Mouse (Mus musculus) heart, postnatal 25 days (tissue): ENCODE measurements around the gene Ppm1h. TPM values are rescaled to one million over a fixed set of nuclear protein-coding genes. Genes with fewer than 3 reads are reported as not detected.

Experiments
- DNase-seq: peaks from one replicate; pipeline ENCODE4 v3.0.0; 2022; ENCODE audit warnings: low spot score
- intact Hi-C: fragments of 180-260 bp; cut with DNase I; formaldehyde crosslinking; loops from one replicate; pipeline ENCODE4 v1.15.1; 2025
- total RNA-seq, 2 experiments: library from RNA; stranded (reverse); gene quantifications; 2 replicates each; pipeline ENCODE4 v1.2.3; 2021

The Ppm1h gene
- total RNA-seq, 2 experiments from 2014 or later = 6.8 to 7.3 TPM

DNA sequence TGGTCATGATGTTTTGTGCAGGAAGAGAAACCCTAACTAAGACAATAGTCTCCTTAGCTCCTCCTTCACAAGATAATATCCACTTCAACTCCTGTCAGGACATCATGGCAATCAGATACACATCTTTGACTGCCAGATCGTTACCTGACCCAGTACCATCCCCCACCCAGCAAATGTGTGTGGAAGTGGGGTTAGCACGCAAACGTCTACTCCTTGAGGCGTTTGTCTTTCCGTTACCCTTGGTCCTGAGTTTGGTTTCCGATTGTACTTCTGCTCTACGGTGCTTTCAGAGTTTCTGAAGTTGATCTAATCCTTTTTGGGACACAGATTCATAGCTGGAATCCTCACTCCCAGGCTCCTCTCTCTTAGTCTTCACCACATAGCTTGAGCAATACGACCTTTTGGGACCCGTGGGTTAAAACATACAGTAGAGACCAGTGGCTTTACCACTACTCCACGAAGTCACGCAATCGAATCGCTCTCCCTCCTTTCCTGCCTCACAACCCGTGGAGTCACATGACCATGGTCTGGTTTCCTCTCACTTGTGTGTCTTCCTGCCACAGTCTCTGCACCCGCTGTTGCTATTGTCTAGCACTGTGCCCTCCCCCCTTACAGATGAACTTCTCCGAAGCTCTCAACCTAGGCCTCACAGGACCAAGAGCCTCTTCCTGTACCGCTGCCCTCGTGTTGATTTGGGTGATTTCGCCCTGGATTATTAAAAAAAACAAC, 121.6 kb downstream of the Ppm1h start:
- intact Hi-C loops = loop anchor here (5.0 kb wide), 1 partner anchor 248 kb away; no protein-coding TSS in a partner anchor
- no peak for DNase-seq

DNA sequence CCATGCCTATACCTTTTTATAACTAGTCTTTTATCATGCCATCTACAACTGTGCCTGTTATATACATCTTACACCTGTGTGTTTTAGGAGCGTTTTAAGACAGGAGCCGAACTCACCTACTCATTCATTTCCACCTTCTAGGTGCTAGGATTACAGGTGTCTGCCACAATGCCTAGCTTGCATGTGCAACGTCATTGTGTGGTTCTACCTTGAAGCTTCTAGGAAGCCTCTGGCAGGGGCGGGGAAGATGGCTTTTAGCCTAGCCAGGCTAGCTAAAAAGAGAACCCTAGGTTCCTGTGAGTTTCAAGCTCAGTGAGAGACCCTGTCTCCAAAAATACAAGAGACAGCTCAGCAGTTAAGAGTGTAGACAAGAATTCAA, 122.2 kb downstream of the Ppm1h start:
- intact Hi-C loops = loop anchor here (5.0 kb wide), 1 partner anchor 248 kb away; no protein-coding TSS in a partner anchor
- DNase-seq = no peak

GRCm38 (mm10) chr10:122802218-122802617, 123.7 kb downstream of the Ppm1h start:
- DNase-seq = no peak
- intact Hi-C loops = loop anchor here (5.0 kb wide), 1 partner anchor 250 kb away; no protein-coding TSS in a partner anchor

GRCm38 (mm10) chr10:122802901-122803300, 124.3 kb downstream of the Ppm1h start:
- DNase-seq = no peak
- intact Hi-C loops = loop anchor here (5.0 kb wide), 1 partner anchor 251 kb away; no protein-coding TSS in a partner anchor

- intact Hi-C loops = loop anchor here (5.0 kb wide), 1 partner anchor 252 kb away; no protein-coding TSS in a partner anchor
- DNase-seq = peak; percentile 21
These were observed 125.3 kb downstream of the Ppm1h start for GRCm38 (mm10) chr10:122803906-122804305.

DNA sequence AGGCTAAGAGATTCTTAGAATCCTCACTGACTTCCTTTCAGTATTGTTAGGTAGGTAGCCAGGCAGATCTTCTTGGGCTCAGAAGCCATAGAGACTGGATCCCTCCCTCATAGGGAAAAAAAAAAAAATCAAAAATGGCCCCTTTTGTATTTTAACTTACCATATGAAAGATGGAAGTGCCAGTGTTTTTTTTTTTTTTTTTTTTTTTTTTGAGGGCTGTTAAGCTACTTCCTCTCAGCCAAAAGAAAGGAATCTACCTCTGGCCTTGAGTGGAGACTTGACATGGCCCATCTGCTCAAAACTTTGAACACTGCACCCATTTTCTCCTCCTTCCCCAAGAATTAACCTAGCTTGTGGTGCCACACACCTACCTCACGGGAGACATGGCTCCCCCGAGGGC, 127.3 kb downstream of the Ppm1h start:
- intact Hi-C loops = loop anchor here (1.0 to 5.0 kb wide), 3 partner anchors 86 to 286 kb away; no protein-coding TSS in a partner anchor
- no peak for DNase-seq

GRCm38 (mm10) chr10:122807127-122808105, 128.9 kb downstream of the Ppm1h start:
- intact Hi-C loops = loop anchor here (1.0 to 5.0 kb wide), 3 partner anchors 85 to 285 kb away; no protein-coding TSS in a partner anchor
- DNase-seq = peak; percentile 31

GRCm38 (mm10) chr10:122808186-122808585, 129.6 kb downstream of the Ppm1h start:
- intact Hi-C loops = loop anchor here (5.0 kb wide), 2 partner anchors 84 to 284 kb away; no protein-coding TSS in a partner anchor
- DNase-seq = no peak

GRCm38 (mm10) chr10:122809851-122810250, 131.3 kb downstream of the Ppm1h start:
- no peak for DNase-seq
- intact Hi-C loops = loop anchor here (5.0 kb wide), 2 partner anchors 82 to 282 kb away; no protein-coding TSS in a partner anchor

- intact Hi-C loops = no loop called here
- DNase-seq = peak; percentile 61
These were observed 136.5 kb downstream of the Ppm1h start for GRCm38 (mm10) chr10:122815094-122815493.

- intact Hi-C loops = no loop called here
- DNase-seq = no peak
These were observed 139.2 kb downstream of the Ppm1h start for GRCm38 (mm10) chr10:122817741-122818140.

- intact Hi-C loops = no loop called here
These were observed 141.2 kb downstream of the Ppm1h start for GRCm38 (mm10) chr10:122819808-122820207.

DNA sequence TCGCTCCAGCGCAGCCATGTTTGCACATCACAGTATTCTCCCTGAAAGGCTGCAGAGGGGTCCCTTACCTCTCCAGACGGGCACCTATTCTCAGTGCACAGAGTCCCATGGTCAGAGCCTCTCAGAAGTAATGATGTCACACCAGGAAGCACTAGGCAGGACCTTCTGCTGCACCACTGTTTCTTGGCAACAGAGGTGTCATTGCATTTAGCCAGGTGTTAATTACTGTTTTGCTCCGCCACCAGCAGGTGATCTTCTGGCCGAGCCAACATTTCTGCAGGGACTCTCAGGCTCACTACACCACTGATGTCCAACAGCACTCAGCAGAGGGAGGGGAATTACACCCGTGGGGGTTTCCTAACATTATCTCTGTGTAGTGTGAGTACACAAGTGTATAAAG, 143.0 kb downstream of the Ppm1h start:
- intact Hi-C loops = no loop called here
- DNase-seq = no peak

More at GRCm38 (mm10) chr10:122819808-122820207, 141.2 kb downstream of the Ppm1h start:
- no peak for DNase-seq

DNA sequence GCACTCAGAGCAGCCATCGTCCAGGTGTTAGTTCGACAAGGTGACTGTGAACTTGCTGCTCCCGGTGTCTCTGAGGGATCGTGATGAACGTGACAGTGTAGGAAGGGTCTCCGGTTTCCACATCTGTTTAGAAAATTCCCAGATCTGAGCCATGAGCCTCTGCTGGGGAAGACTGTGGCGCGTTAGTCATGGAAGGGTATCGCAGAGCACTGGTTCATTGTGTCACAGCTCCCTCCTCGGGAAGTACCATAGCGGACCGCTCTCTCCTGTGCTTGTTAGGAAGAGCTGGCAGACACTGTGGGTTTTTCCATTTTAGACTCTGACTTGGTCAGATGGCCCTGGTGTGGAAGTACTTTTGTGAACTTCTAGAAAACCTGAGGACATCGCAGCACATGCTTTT, 145.1 kb downstream of the Ppm1h start:
- intact Hi-C loops = no loop called here

DNA sequence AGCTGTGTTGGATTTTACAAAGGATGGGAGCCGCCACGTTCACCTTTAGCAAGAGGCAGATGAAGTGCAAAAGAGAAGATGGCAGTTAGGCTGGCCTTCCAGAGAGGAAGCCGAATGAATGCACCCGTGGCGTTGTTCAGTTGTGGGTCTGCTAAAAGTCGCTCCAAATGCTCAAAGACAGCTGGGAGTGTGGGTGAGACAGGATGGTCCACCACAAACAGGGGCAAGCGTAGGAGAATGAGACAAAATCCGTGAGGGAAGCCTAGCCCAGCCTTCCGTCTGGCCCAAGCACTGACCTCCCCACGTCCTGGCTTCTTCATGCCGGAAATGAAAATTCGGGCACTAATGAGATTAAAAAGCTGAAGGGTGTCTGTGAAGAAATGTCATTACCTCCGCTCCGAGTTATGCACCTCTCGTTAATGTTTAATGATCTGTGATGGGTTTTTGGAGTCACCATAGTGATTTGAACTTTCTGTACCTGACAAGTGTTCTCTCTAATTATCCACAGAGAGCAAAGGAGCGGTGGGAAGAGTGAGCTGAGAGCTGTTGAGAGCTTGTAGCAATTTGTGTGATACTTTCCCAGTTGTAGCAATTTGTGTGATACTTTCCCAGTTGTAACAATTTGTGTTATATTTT, 148.3 kb downstream of the Ppm1h start:
- no peak for DNase-seq
- intact Hi-C loops = no loop called here

More for the DNA sequence above, 145.1 kb downstream of the Ppm1h start:
- no peak for DNase-seq

DNA sequence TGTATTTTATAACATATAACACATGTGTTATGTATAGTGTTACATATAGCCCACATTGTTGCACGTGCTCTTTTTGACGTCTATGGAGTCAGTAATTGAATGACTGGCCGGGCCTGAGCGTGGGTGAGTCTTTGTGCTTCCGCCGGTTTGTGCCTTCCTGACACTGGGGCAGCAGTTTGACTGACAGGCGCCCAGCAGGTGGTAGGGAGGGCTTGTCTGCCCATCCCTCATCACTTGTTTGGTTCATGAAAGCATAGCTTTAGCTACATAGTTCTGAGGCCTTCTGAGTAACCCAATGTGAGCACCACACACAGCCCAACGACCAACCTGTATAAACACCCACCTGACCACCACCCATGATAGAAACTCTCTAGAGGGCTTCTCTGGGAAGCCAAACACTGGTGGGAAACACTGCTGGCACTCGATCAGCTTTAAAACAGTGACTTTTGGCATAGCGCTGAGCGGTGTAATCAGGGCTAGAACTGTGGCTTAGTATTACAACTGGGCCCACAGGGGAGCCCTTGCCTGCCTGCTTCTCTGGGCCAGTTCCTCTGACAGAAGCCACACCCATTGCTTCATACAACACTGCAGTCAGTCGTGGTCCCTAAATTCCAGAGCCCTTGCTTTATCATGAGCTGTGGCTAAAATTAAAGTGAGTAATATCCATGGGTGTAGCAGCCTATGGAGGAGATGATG, 149.3 kb downstream of the Ppm1h start:
- no peak for DNase-seq
- intact Hi-C loops = no loop called here

DNA sequence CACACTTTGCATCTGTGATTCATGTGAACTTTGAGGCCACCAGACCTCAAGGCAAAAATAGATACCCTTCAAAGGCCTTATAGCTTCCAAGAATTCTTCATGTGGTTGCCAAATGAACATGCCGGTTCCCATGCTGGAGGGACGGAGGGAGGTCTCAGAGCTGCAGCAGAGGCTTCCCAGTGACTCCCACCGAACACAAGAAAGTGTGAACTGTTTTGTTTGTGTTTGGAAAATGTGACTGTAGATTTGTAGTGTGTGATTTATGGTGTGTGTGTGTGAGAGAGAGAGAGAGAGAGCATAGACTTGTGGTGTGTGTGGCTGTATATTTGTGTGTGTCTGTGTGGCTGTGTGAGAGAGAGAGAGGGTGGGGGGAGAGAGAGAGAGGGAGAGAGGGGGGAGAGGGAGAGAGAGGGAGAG, 151.2 kb downstream of the Ppm1h start:
- intact Hi-C loops = no loop called here
- DNase-seq = no peak

DNA sequence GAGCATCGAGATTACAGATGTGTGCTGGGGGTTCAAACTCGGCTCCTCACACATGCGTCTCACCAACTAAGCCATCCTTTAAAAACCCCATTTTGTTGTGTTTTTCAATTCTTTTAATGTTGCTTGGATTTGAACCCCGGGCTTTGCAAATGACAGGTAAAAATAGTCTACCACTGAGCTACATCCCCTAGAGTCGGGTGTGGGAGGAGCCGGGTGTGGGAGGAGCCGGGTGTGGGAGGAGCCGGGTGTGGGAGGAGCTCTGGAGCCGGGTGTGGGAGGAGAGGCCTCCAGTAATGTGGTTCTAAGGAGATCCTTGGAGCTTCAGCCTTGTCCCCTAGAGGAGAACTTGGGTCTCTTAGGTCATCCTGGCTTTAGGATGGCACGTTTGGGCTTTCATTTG, 152.1 kb downstream of the Ppm1h start:
- DNase-seq = no peak
- intact Hi-C loops = no loop called here

- intact Hi-C loops = no loop called here
- no peak for DNase-seq
These were observed 163.5 kb downstream of the Ppm1h start for GRCm38 (mm10) chr10:122842014-122842413.
